Mouse (Mus musculus) megakaryocyte-erythroid progenitor cell, adult 5-6 weeks (primary cell): ENCODE measurements around the gene Asxl1. TPM values are rescaled to one million over a fixed set of nuclear protein-coding genes. Genes with fewer than 3 reads are reported as not detected.

ENCODE experiments used
- ATAC-seq: replicated peaks from 2 replicates; pipeline ENCODE4 v1.8.0; 2016; ENCODE audit warnings: mild to moderate bottlenecking, inconsistent platforms; ENCODE audit not compliant: severe bottlenecking, poor library complexity, low FRiP score, low TSS enrichment
- total RNA-seq, 2 experiments: library from RNA; stranded (forward) in 1 of 2; stranded (reverse) in 1 of 2; fragments of 200-1000, 215-1000 nt in 1 of 2; fragments of >200 nt in 1 of 2; fragmentation: Nextera tagmentation in 1 of 2; gene quantifications; 2 replicates each; pipeline ENCODE4 v1.2.3; 2014 to 2017

The Asxl1 gene
- total RNA-seq (2014; fragmentation: Nextera tagmentation) (51.5 and 58.9 TPM in 2 replicates), total RNA-seq (2017) (27.3 and 32.2 TPM in 2 replicates)

DNA sequence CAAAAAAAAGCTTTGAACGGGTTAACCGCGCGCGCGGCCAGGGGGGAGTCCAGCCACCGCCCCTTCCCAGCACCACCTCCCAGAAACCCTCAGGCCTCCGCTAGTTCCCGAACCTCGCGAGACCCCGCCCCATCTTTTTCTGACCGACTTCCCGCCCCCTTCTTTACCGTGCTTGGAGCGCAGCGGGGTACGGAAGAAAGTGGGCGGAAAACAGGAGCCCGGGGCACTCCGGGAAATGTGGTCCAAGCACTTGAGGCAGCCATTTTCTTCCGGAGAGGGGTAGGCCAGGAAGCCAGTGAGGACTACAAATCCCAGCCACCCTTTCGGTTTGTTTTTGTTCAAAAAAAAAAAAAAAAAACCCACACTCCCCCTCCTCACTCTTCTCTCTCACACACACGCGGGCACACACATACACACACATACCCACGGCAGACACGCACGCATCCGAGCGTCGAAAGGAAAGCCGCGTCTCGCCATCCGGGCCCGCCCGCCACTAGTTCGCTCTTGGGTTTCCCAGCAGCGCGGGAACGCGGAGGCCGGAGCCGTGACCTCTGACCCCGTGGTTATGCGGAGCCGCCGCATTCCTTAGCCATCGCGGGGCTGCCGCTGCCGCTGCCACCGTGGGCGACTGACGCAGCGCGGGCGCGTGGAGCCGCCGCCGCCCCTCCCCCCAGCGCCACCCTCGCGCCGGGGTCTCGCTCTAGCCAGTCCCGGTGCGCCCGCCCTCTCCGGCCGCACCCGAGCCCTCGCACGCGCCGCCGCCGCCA, at the start of gene Asxl1:
TSS of gene Asxl1 (plus strand) at position 376 of the 767 bp plus-strand sequence.
- ATAC-seq, result peak; percentile 87

DNA sequence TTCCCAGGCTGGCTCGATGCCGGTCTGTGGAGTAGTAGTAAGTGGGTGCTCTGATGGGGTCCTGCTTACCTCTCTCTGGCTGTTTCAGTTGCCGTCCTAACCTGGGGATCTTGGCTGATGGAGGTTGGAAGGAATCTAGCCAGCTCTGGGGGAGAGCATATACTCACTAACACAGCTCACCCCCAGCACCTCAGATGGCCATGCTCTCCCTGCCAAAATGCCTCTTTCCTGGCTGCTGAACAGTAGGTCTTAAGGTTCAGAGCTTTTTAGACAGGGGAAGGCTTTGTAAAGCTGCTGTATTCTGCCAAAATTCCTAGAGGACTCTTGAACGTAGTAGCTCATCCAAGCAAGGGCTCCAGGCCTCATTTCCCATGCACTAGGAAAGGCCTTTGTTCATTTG, 47.9 kb upstream of the Asxl1 start:
- ATAC-seq, result no peak

DNA sequence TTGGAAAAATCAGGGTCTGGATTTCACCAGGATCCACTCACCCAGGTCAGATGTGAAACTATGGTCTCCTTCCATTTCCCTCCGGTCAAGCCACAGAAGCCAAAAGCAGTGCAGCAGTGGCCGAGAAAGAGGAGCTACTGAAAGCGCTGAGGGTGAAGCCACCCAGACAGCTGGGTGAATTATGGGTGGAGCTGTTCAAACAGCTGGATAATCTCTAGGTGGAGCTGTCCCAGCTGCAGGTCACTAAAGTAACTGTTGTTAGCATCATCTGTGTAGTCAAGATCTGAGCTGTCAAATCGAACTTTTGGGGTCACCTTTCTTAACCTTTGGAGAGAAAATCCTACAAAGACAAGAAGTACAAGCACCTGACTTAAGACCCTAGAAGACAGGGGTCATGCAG, 47.2 kb upstream of the Asxl1 start:
- ATAC-seq, result peak; percentile 69

DNA sequence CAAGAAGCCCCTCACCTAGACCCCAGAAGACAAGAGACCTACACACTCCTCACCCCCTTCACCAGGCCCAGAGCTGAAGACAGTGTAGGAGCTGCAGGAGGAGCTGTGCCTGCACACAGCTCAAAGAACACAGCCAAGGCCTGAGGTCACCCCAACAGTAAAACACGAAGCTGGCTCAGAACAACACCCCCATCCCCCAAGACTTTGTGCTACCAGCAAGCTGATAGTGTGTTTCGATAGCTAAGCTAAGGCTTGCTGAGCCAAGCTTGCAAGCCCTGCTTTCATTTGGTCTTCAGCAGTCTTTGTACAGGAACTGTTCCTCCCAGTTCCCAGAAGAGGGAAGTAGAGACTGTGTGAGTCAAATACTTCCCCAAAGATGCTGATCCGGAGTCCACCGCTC, 46.8 kb upstream of the Asxl1 start:
- peak; percentile 51 for ATAC-seq

DNA sequence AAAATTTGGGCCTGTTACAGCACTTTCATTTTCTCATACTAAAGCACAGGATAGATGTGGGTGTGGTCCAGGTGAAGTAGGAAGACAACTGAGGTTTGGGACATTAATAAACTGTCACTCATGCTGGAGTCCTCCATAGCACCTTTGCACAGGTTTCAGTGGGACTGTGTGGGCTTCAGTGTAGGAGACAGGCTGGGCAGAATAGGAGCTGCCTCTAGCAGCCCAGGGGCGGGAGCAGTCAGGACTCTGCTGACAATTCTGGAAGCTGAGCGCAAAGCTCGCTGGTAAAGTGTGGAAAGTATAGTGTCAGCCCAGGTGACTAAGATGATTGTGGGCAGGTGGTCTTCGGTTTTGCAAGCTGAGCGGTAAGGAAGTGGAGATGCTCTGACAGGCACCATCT, 44.5 kb upstream of the Asxl1 start:
- ATAC-seq, result no peak

DNA sequence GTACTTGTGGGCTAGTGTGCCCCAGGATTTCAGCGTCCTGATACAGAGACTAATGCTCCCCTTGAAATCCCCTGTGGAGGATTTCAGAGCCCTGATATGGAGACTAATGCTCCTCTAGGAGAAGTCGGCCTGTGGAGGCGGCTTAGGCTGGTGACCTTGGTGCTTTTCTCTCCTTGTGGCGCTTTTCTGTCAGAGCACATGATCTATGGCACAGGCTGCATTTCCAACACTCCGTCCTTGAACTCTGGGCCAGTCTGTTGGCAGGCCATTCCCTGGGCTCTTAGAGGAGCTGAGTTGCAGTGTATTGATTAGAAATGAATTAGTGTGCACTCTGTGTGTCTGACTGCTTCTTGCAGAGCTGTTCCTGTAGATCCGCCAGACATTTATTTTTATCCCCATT, 40.4 kb upstream of the Asxl1 start:
- ATAC-seq, result no peak

DNA sequence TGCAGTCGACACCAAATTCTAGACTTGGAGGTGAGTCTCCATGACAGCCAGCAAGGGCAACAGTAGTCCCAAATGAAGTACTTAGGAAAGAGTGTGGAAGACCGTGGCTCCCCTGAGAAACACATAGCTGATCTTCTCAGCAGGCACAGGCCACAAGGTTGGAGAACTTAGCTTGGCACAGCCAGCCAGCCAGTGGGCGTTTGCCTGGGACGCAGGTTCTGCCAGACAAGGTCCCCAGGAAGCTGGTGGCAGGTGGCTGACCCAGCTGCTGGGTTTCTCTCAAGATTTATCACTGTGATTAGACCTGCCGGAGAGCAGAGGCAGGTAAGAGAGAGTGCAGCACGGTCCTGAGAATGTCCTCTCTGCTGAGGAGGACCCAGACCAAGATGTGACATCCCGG, 37.0 kb upstream of the Asxl1 start:
- no peak for ATAC-seq

DNA sequence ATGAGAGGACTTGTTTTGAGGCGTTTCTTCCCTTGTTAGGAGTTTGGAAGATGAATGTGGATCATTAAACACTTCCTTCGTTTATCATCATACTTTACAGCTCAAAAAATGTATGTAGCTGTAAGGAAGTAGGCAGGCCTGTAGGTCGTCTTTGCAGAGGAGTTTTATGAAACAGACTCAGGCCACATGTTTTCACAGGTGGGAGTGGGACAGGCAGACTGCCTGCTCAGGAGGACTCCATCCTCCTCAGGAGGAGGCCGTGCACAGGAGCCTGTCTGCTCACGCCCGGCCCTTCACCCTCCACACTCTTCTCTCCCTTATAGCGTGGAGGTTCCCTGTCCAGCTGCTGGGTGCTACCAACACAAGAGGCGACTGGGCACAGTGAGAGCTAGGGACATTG, 36.5 kb upstream of the Asxl1 start:
- ATAC-seq, result 0 out of 2 replicates have a peak, but pooled peaks have one; percentile 29

DNA sequence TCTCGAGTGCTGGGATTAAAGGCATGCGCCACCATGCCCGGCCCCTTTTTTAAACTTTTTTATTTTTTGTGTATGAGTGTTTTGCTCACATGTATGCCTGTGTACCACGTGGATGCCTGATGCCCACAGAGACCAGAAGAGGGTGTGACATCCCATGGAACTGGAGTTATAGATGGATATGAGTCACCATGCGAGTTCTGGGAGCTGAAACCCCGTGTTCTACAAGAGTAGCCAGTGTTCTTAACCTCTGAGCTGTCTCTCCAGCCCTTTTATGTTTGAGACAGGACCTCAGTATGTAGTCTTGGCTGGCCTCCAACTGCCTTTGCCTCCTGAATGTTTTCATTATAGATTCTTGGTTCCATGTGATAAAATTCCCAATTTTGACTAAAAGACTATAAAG, 35.4 kb upstream of the Asxl1 start:
- ATAC-seq, result no peak

DNA sequence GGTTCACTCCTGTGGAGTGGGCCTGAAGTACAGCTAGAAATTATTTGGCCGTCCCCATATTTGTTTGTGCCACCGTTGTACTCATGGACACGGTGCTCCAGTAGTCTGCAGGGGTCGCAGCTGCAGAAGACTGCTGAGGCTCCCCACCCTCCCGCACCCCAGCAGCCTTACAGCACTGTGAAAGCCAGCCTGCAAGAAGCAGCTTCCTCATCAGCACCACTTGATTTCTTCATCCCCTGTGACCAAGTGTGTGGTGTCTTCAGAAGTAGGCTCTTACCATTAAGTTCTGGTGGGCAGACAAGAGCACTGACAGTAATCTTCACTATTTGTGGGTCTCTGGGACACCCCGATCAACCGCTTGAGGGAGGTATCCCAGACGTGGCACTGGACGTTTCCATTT, 32.7 kb upstream of the Asxl1 start:
- ATAC-seq, result no peak

DNA sequence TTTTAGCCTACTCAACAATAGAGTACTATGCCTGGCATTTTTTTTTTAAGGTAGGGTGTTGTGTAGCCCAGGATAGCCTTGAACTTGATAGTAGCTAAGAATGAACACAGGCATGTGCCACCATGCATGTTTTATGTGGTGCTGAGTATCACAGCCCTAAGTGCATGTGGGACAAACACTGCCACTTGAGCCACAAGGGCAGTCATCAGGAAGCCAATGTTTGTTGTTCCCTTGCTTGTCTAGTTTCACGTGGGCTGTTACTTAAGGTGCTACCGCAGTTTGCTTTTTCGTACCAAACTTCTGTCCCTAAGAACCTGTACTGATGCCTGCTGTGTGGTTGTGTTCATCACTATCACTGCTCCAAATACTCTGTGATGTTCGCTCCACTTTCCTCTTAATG, 27.2 kb upstream of the Asxl1 start:
- ATAC-seq, result no peak

DNA sequence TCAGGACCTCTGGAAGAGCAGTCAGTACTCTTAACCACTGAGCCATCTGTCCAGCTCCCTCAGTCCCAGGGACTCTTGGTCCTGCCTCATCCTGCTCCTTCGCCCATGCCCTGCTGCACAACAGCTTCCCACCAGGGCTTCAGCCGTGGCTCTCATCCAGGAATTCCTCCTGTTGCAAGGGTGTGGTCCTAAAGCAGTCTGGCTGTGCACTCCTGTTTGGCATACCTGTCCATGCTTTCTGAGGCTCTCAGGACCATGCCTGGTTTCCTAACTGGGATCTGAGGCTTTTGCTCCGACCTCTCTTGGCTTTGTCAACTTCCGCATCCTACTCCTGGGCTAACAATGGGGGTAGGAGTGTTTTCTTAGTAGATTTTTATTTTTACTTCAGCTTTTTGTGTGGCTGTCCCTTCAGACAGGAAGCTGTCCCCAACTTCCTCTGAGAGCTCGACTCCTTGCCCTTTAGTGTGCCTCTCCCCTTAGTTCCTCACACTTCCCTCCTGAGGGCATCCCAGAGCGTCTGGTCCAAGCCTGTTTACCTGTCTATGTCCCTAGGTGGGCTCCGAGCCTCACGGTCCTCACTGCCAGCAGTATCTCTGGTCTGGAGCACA, 26.5 kb upstream of the Asxl1 start:
- no peak for ATAC-seq

DNA sequence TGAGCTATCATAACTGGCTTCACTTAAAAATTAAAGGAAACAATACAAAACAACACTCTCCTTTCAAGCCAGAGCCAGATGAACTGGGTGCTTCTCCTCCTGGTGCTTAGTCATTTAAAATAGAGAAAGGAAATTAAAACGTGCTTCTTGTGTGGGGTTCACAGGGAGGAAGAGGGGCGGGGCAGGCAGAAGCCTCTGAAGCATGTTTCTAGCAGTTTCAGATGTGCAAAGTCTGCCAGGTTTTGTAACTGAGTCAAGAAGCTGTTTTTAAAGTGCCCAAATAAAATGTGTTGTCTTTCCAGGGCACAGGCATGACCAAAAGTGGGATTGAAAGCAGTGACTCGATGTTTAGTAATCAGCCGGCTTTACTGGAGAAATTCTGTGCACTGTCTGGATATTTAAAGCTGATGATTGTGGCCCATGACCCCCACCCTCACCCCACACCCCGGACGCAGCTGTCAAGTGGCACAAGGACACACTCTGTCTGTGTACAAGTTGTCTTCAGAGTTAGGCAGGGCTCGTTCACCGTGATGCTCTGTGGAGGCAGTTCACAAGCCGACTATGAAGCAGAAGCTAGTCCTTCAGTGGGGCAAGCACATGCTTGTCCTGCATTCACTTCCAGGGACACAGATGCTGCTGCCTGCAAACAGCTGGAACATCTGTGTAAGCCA, 19.8 kb upstream of the Asxl1 start:
- ATAC-seq, result no peak

DNA sequence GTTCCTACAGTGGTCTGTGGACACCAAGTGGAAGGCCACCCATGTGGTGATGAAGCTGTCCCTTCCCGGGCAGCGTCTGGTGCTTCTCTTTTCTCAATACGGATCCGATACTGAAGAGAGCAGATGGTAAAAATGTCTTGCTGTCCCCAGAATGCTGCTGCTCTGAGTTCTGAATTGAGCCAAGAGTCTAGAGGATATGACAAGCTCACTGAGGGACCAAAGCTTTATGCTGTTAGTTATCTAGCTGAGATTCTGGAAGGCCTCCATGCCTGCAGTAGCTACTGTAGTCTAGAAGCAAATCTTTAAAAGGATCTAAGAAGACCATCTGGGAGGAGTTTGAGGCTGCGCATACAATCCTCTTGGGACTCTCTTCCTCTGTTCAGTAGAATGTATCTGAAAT, 13.4 kb upstream of the Asxl1 start:
- no peak for ATAC-seq

DNA sequence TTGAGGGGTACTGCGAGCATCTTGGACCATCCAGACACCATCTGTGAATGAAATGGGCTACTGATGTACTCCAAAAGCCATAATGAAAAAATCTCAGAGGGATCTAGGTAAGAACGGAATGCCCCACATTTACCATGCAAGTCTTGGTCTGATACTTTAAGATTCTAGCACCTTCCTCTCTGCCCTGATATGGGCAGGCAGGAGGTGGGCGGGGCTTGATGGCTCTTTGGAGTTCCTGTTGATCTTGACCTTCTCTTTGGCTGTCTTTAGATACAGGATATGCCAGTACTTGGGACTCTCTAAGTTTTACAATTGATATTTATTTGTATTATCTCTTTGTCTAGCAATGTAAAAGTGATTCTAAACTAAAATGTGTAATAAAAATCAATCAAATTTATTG, 12.6 kb upstream of the Asxl1 start:
- no peak for ATAC-seq

DNA sequence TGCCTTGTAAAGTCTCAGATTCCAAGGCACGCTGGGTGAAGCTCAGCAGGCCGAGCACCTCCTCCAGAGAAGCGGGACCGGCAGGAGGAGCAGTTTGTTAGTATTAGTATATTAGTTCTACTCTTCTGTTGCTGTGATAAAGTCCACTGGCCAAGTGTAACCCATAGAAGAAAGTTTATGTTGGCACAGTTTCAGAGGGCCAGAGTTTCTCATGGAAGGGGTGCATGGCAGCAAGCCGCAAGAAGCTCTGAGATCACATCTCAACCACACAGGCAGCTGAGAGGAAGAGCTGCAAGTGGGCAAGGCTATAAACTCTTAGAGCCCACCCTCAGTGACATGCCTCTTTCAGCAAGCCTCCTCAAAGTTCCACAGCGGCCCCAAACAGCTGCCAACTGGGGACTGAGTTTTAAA, 11.8 kb upstream of the Asxl1 start:
- ATAC-seq, result peak; percentile 34

DNA sequence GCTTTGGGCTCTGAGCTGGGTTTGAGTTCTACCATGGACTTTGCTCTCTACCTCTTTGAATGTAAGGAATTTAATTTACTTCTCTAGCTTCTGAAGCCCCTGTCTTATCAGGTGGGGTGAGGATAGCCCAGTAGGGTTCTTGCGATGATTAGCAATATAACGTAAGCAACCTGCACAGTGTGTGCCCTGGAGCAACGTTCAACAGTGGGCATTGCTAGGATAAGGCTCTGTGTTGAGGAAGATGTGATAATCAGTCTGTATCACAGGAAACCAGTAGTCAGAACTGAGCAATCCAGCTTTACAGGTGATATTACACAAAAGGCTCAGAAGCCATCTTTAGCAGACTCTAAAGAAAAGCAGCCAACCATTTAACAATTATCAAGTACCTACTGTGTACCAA, 11.3 kb upstream of the Asxl1 start:
- peak; percentile 75 for ATAC-seq

DNA sequence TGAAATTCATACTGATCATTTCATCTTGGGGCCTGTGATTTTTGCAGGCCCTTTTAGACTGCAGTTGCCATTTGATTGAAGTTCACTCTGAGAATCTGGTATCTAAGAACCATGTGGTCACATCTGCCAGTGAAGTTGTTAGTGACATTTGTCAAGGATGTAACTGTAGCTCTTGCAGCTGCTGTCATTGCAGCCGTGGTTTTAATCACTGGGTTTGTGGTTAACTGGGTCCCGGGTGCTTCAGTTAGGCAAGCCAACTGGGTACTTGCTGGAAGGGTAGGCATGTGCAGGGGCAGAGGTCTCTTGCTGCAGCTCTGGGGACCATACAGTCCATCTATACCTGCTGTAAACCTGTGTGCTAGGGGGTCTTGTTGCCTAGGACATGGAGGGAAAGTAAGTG, 9.5 kb upstream of the Asxl1 start:
- ATAC-seq, result no peak

DNA sequence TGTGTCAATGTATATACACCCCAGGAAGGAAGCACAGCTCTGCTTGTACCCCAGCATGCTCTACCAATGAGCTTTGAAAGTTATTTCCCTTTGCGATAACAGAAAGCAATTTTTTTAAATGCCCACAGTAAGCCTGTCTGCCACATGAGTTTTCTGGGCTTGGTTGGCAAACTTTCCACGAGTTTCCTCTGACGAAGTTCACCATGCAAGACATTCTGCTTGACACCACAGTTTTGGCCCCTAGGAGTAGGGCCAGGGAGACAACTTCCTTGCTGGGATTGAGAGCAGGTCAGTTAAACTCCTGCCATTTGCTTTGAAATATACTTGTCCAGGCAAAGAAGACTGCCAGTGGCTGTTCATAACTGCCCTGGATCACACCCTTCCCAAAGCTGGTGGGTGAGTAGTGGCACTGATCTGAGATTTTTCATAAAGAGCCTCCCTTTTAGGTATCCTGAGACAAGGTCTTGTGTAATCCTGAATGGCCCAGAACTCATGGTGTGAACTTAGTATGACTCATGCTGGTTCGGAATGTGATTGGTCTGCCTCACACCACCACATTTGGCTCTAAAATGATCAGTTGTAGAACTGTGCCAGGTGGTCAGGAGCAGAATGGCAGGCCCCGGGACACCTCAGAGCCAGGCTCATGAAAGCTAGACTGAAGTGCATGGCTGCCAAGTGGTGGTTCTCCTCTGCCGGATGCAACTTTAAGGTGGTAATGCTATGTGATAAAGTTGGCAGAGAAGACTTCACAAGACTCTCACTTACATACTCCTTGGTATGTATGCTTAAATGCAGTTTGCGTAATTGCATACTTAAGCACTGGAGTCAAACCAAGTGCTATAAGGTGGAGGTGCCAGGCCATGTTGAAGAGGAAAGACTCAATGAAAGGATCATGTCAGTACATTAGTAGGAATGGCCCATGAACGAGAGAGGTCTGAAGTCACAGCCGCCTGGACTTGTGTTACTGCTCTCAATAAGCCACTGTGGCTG, 7.0 kb upstream of the Asxl1 start:
- ATAC-seq, result no peak

DNA sequence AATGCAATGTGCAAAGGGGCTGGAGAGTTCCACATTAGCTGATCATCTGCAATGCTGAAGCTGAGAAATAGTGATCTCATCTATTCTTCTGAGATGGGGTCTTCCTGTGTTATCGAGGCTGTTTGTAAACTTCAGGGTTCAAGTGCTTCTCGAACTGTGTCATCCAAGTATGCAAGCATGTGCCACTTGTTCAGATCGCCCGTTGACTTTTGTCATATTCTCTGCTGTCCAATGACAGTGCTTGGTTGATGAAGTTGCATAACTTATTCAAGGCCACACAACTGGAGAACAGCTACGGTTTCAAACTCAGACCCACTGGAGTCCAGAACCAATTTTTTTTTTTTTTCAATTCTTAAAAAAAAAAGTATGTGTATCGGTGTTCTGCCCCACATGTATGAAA, 3.5 kb upstream of the Asxl1 start:
- no peak for ATAC-seq
